Mouse (Mus musculus) erythroblast, embryonic 14.5 days (primary cell): ENCODE results near the gene Hnrnpl.

Experiments used
- GATA1 ChIP-seq: IDR thresholded peaks from 2 replicates; pipeline ENCODE4 v1.6.1; 2012; ENCODE audit warnings: low read length, inconsistent platforms, mixed read lengths
- TAL1 ChIP-seq: IDR thresholded peaks from 3 replicates; pipeline ENCODE4 v1.6.1; 2012; ENCODE audit warnings: low read length, inconsistent platforms, mixed read lengths

DNA sequence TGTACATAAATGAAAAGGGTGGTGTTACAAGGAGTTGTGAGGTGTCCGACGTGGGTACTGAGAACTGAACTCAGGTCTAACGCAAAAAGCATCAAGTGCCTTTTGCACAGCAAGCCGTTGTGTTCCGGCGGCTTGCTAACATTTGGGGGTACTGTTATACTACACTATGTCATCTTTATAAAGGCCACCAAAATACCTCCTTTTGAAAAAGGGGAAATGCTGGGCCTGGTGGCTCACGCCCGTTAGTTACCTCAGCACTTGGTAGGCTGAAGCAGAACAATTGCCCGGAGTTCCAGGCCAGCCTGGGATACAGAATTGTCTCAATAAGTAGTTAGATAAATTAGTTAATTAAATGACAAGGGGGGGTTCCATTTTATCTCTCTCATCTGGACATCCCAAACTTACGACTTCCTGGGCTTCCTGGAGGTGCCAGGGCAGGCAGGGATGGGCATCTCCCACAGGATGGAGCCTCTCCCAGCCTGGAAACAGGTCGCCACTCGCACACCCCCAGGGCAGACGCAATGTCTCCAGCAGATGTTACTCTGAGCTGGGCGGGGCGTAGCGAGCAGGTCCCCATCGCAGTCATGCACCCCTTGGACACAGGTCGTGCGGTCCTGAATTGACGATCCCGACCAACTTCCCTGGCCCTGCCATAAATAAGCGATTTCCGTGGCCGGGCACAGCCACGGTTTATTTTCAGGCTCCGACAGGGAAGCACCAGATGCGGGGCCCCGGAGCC, 58.6 kb downstream of the Hnrnpl start:
- TF ChIP-seq GATA1 (no peak), TAL1 (no peak)
